Mouse (Mus musculus): Measurements from ENCODE around the gene Pard3. TPM values are rescaled to one million over a fixed set of nuclear protein-coding genes. Genes with fewer than 3 reads are reported as not detected.

Gene Pard3
- total RNA-seq, 2 experiments from 2014 or later: 41.0 to 42.0 TPM

GRCm38 (mm10) chr8:127557566-127557965, 493.9 kb downstream of the Pard3 start:
- no peak for DNase-seq

DNA sequence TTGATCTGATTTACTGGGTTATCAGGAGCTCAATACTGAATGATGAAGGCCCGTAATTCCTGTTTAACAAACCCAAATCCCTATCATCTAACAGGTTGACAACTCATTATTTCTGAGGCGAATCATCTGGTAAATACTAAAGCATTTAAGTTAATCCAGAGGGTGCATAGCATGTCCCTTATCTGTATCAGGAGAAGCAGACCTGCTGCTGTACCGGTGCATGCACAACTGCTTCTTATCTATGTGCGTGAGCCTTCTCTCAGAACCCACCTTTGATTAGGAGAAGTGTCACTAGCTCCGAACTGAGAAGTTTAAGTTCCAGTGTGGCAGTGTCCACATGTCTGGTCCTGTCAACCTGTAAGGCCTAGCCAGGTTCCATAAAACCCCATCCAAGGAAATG, 499.9 kb downstream of the Pard3 start:
- DNase-seq: no peak

- no peak for DNase-seq
These were observed 500.7 kb downstream of the Pard3 start for GRCm38 (mm10) chr8:127564426-127564825.

DNA sequence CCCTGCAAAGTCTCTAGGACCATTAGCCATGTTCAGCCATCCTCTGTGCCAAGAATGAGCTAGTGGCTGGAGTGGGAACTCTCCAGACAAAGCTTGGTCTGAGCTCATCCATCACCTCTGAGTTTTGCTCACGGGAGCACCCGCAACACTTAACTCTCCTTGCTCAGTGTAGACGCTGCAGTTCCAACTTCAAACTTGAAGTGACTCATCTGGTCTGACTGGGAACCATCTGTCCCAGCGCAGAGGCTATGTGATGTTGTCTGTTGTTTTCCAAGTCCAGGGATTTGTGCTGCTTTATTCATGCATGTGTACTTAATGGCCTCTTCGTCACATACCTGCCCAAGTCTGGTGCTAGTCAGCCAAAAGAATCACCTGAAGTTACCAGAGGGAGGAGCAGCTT, 505.5 kb downstream of the Pard3 start:
- no peak for DNase-seq

DNA sequence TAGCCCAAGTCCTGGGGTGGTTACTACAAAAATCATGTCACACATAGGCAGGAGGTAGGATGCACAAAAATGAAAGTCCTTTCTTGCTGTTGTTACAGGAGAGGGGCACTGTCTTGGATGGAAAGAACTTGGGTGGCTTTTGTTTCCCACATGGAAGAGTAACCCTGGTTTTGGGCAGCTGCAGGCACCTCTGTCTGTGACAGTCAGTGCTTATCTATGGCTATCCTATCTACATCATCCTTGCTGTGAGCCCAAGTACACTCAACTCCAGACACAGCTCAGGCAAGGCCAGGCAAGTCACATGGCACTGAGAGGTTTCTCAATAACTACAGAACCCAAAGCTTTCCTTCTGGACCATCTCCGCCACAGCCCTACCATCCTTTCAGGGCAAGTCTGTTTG, 506.8 kb downstream of the Pard3 start:
- DNase-seq: no peak

GRCm38 (mm10) chr8:127572493-127572892, 508.8 kb downstream of the Pard3 start:
- DNase-seq: no peak

GRCm38 (mm10) chr8:127576657-127577056, 513.0 kb downstream of the Pard3 start:
- no peak for DNase-seq

GRCm38 (mm10) chr8:127577656-127578055, 514.0 kb downstream of the Pard3 start:
- no peak for DNase-seq

GRCm38 (mm10) chr8:127579436-127579835, 515.7 kb downstream of the Pard3 start:
- DNase-seq: no peak

DNA sequence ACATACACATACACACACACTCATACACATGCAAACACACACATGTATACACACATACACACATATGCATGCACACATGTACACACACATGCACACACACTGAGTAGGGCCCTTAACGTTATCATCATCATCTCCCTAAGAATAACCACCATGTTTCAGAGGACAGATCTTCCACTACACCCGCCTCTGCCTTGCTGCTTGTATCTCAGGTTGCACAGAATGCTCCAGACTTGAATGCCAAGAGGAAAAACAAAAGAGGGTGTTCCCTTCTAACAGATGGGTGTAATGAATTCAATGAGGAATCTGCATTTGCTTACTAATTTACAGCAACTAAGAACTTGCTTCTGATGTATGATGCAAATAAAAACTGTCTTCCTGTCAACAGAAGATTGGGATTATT, 519.7 kb downstream of the Pard3 start:
- no peak for DNase-seq

DNA sequence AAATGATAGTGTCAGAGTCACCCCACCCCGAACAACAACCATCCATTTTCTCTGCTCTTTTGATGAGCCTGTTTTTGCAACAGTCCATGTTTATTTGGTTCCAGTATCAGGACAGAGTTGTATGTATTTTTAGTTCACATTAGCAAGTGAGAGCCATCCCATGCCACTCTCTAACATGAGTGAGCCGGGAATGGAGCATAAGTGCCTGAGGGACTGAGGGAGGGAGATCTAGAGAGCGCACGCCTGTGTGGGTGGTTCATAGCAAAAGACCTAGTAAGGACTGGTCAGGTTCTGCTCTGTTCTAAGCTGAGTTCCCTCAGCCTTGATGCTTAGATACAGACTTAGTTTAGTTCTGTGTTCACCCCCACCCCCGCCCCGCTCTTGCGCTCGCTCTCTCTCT, 521.9 kb downstream of the Pard3 start:
- no peak for DNase-seq

GRCm38 (mm10) chr8:127586681-127587080, 523.0 kb downstream of the Pard3 start:
- no peak for DNase-seq

- peak; percentile 39 for DNase-seq
These were observed 524.6 kb downstream of the Pard3 start for GRCm38 (mm10) chr8:127588313-127588712.

- DNase-seq: peak; percentile 68
These were observed 525.6 kb downstream of the Pard3 start for GRCm38 (mm10) chr8:127589291-127589690.

DNA sequence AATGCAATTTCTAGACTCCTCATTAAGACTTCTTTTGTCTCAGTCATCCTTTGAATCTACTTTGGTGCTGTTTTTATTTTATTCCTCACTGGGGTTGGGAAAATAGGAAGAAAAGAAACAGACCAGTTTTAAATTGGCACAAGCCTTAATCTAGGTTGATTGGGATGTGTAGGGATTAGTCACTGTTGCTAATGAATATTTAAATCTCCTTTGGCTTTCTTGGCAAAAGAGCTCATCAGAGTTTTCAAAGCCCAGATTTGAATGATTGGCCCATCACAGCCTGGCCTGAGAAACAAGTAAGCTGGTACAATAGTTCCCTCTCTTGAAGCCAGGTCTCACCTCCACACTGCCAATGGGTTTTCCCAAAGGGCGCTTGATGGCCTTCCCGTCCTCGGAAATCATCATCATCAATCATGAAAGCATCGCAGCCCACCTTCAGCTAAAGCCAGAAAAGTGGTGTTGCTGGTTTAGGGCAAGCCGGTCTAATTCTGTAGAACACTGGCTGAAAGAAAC, 527.0 kb downstream of the Pard3 start:
- DNase-seq: no peak

- no peak for DNase-seq
These were observed 529.2 kb downstream of the Pard3 start for GRCm38 (mm10) chr8:127592648-127593574.

DNA sequence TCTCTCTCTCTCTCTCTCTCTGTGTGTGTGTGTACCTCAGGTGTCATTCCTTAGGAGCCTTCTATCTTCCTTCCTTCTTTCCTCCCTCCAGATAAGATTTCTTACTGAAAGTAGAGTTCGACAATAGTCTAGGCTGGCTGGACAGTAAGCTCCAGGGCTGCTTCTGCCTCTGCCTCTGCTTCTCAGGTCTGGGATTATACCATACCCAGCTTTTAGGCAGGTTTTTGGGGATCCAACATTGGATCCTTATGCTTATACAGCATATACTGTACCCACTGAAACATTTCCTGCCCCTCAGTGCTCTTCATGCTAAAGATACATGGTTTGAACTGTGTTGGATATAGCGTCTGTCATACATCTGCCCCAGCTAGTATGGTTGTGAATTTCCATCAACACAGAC, 536.9 kb downstream of the Pard3 start:
- no peak for DNase-seq

- peak; percentile 12 for DNase-seq
These were observed 539.4 kb downstream of the Pard3 start for GRCm38 (mm10) chr8:127603062-127603461.

- no peak for DNase-seq
These were observed 545.0 kb downstream of the Pard3 start for GRCm38 (mm10) chr8:127608541-127609270.

GRCm38 (mm10) chr8:127609316-127609715, 545.6 kb downstream of the Pard3 start:
- no peak for DNase-seq

DNA sequence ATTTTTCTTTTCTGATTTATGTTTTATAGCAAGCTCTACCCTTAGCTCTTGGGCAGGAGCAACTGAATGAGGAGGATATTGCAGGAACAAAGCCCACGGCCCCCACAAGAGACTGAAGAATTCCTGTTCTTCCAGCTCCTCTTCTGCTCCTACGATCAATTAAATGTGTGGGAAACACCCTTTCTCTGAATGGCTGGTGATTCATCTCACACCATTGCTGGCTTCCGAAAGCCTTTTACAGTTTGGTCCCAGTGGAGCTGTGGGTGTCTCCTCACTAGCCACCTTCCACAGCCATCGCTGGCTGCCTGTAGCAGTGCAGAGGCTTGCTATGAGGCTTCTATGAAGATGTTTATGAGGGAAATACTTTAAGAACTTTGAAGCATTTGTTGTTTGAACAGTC, 550.5 kb downstream of the Pard3 start:
- no peak for DNase-seq

GRCm38 (mm10) chr8:127616681-127617080, 553.0 kb downstream of the Pard3 start:
- no peak for DNase-seq

GRCm38 (mm10) chr8:127622137-127622536, 558.4 kb downstream of the Pard3 start:
- DNase-seq: no peak

All from heart, postnatal 4 days (tissue).